Mouse (Mus musculus) E14TG2a.4 (cell line): ENCODE measurements at regions not wholly inside any gene's neighbourhood (a gene's known extent, or its start where the extent isn't known, plus 50 kb on each side); places are given as distances from the start of the nearest gene placed in this dataset.

Experiments
- CTCF ChIP-seq: conservative IDR thresholded peaks from 2 replicates; pipeline ENCODE4 v1.5.1; 2014; ENCODE audit warnings: low read length
- NANOG ChIP-seq: IDR thresholded peaks from 2 replicates; pipeline ENCODE4 v1.6.1; 2014; ENCODE audit warnings: borderline replicate concordance, low read length, mixed read lengths
- POU5F1 ChIP-seq: IDR thresholded peaks from 2 replicates; pipeline ENCODE4 v1.6.1; 2014; ENCODE audit warnings: low read length, borderline replicate concordance

DNA sequence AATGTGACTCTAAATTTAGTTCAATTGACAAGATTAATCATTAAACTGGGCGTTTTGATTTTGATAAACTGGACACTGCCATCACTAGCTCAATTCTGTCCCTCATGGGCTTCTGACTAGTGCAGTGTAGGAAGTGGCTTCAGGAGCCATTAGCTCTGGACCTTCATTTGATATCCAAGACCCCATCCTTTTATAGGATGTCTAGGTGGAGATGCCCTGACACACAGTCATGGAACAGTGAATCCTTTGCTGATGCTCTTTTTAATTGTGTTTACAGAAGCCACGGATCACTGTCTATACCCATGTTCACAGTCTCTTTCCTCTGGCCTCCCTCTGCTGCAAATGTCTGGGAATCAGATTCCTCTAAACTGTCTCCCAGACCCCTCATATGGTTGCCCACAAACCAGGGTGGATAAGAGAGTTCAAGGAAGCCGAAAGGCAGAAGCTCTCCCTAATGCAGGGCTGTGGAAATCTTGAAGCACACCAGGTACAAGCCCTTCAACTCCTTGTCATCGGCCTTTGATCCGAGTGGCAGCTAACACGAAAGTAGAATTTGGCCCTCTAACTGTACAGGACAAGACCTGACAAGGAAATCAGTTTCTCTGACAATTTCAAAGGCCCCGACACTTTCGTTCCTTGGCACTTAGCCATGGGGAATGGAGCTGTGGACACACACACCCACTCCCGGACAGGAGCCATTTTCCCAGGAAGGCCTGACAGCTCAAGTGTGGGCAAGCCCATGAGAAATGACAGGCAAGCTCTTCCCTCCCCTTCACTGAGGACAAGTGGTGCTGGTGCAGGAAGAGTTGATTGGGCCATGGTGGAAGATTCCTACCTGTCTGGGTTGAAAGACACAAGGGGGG lies 135.2 kb upstream of the Parp11 start:
- TF ChIP-seq CTCF (no peak), NANOG (no peak), POU5F1 (no peak)
